Mouse (Mus musculus): Measurements from ENCODE around the gene Rps17. TPM values are rescaled to one million over a fixed set of nuclear protein-coding genes. Genes with fewer than 3 reads are reported as not detected.

Rps17 gene
- total RNA-seq, 1 experiment from 2014 or later = 4,593 TPM

DNA sequence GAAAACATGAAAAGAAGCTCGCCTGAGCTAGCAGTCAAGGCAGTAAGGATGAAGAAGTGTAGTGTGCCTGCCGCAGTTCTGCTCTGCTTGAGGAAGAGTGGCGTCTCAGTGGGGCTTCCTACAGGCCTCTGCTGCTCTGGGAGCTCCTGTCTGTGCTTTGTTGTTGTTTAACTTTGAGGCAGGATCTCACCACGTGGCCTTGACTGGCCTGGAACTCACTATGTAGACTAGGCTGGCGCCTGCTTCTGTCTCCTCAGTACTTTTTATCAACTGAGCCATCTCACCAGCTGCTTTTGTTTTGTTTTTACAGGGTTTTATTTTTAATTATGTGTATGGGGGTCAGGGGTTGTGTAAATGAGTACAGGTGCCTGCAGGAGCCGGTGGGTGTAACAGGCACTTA lies 46.8 kb downstream of the Rps17 start:
- ATAC-seq (replicated peaks in 1 of 2; ENCODE audit: insufficient read depth in 1 of 2, low FRiP score in 2 of 2, low TSS enrichment in 1 of 2, low read depth in 1 of 2, poor library complexity in 2 of 2, severe bottlenecking in 2 of 2) = no peak

DNA sequence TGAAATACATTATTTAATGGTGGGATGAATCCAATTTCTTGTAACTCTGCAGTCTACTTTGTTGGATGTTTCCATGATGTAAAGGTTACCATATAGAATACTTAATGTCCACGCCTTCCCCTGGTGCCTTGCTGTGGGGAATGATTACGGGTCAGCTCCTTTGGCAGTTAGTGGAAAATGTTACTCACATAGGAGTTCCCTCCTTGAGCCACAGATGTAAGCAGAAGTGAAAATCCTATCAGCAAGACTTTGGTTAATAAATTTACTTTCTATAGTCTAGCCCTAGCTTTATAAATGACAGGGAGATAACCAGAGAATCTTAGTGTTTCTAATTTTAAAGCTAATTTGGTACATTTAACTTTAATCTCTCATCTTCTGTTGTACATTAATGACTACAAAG lies 49.9 kb downstream of the Rps17 start:
- ATAC-seq (replicated peaks in 1 of 2; ENCODE audit: insufficient read depth in 1 of 2, low FRiP score in 2 of 2, low TSS enrichment in 1 of 2, low read depth in 1 of 2, poor library complexity in 2 of 2, severe bottlenecking in 2 of 2) = no peak

Other genes starting within 250 kb of the Rps17 start
- not detected in 2 replicates for gene Slc28a1, start 230.5 kb downstream of the Rps17 start, total RNA-seq (2017)
- 3.8 and 7.7 TPM in 2 replicates for gene Pde8a, start 131.7 kb downstream of the Rps17 start, total RNA-seq (2017)
- 0.19 TPM in 1 of 2 replicates, not detected in the other for gene Cpeb1, start 110.2 kb upstream of the Rps17 start, total RNA-seq (2017)
- gene Ap3b2, start 148.7 kb upstream of the Rps17 start, total RNA-seq (2017) = not detected in 2 replicates
- not detected in 2 replicates for gene BC048679, start 153.0 kb upstream of the Rps17 start, total RNA-seq (2017)
- gene Fsd2, start 221.7 kb upstream of the Rps17 start, total RNA-seq (2017) = 1.2 and 1.6 TPM in 2 replicates
- 25.1 and 26.7 TPM in 2 replicates for gene Whamm, start 226.0 kb upstream of the Rps17 start, total RNA-seq (2017)

All from hematopoietic stem cell, adult 5-6 weeks (primary cell).